Mouse (Mus musculus) large intestine, adult 2 months (tissue): ENCODE data around the gene Mtfr1l. TPM values are rescaled to one million over a fixed set of nuclear protein-coding genes. Genes with fewer than 3 reads are reported as not detected.

Experiments used
- DNase-seq: peaks from one replicate; pipeline ENCODE4 v3.0.0-alpha.2; 2012; ENCODE audit warnings: low read depth, low spot score
- WGBS: fragments of 180-500 bp; shearing (Covaris S2); methylation state at CpG from one replicate; pipeline ENCODE4 v1.1.7; 2018; 5-methylcytosine and 5-hydroxymethylcytosine counted together
- polyA plus RNA-seq: library from polyadenylated mRNA; depleted of rRNA; stranded (reverse); fragments of >200 nt; gene quantifications from 2 replicates; pipeline ENCODE4 v1.2.3, GENCODE M21; 2012; rRNA removed

The Mtfr1l gene
- 56.1 and 82.9 TPM in 2 replicates for polyA plus RNA-seq

GRCm38 (mm10) chr4:134534932-134535786 is at the start of gene Mtfr1l:
Gene Mtfr1l, minus strand, starts transcription at chr4:134535387.
- peak; percentile 84 for DNase-seq
- WGBS = under 1% methylated on average over 62 of the region's 71 CpGs

GRCm38 (mm10) chr4:134583513-134583912 is 48.3 kb upstream of the Mtfr1l start:
- DNase-seq = no peak
- 41% methylated on average over 3 of the region's 3 CpGs for WGBS

GRCm38 (mm10) chr4:134581365-134581764 is 46.2 kb upstream of the Mtfr1l start:
- no peak for DNase-seq
- WGBS = 76% methylated on average over 8 of the region's 8 CpGs

GRCm38 (mm10) chr4:134580351-134581148 is 45.4 kb upstream of the Mtfr1l start:
- 85% methylated on average over 15 of the region's 15 CpGs for WGBS
- no peak for DNase-seq

- WGBS = 50% methylated on average over 5 of the region's 5 CpGs
- DNase-seq = no peak
These were observed 44.4 kb upstream of the Mtfr1l start for GRCm38 (mm10) chr4:134579620-134580019.

GRCm38 (mm10) chr4:134579212-134579611 is 44.0 kb upstream of the Mtfr1l start:
- 17% methylated on average over 11 of the region's 11 CpGs for WGBS
- DNase-seq = no peak

- WGBS = 59% methylated on average over 5 of the region's 5 CpGs
- DNase-seq = no peak
These were observed 43.2 kb upstream of the Mtfr1l start for GRCm38 (mm10) chr4:134578407-134578806.

- 97% methylated on average over 2 of the region's 2 CpGs for WGBS
- DNase-seq = no peak
These were observed 42.1 kb upstream of the Mtfr1l start for GRCm38 (mm10) chr4:134577281-134577680.

GRCm38 (mm10) chr4:134575486-134575885 is 40.3 kb upstream of the Mtfr1l start:
- 81% methylated on average over 11 of the region's 11 CpGs for WGBS
- no peak for DNase-seq

- WGBS = 78% methylated on average over 24 of the region's 24 CpGs
- no peak for DNase-seq
These were observed 37.5 kb upstream of the Mtfr1l start for GRCm38 (mm10) chr4:134572449-134573300.

GRCm38 (mm10) chr4:134570704-134571451 is 35.7 kb upstream of the Mtfr1l start:
- DNase-seq = no peak
- 85% methylated on average over 14 of the region's 14 CpGs for WGBS

GRCm38 (mm10) chr4:134569831-134570230 is 34.6 kb upstream of the Mtfr1l start:
- 84% methylated on average over 8 of the region's 8 CpGs for WGBS
- no peak for DNase-seq

- WGBS = 89% methylated on average over 6 of the region's 6 CpGs
- DNase-seq = no peak
These were observed 34.0 kb upstream of the Mtfr1l start for GRCm38 (mm10) chr4:134569205-134569604.

GRCm38 (mm10) chr4:134567377-134568226 is 32.4 kb upstream of the Mtfr1l start:
- WGBS = 29% methylated on average over 19 of the region's 19 CpGs
- DNase-seq = no peak

- 87% methylated on average over 6 of the region's 6 CpGs for WGBS
- DNase-seq = no peak
These were observed 28.9 kb upstream of the Mtfr1l start for GRCm38 (mm10) chr4:134564093-134564492.

- WGBS = 92% methylated on average over 16 of the region's 16 CpGs
- no peak for DNase-seq
These were observed 28.4 kb upstream of the Mtfr1l start for GRCm38 (mm10) chr4:134563624-134564023.

GRCm38 (mm10) chr4:134562014-134562413 is 26.8 kb upstream of the Mtfr1l start:
- 84% methylated on average over 2 of the region's 2 CpGs for WGBS
- no peak for DNase-seq

- 67% methylated on average over 8 of the region's 8 CpGs for WGBS
These were observed 25.5 kb upstream of the Mtfr1l start for GRCm38 (mm10) chr4:134560699-134561098.

More at GRCm38 (mm10) chr4:134560699-134561098, 25.5 kb upstream of the Mtfr1l start:
- DNase-seq = no peak
